Mouse (Mus musculus) megakaryocyte-erythroid progenitor cell, adult 5-6 weeks (primary cell): Measurements from ENCODE around the gene Gatd1. TPM values are rescaled to one million over a fixed set of nuclear protein-coding genes. Genes with fewer than 3 reads are reported as not detected.
"Not testable (repeated sequence)": the region's sequence is repeated elsewhere in the genome, so short reads cannot be mapped to it uniquely, and the experiment has no call there.

Experiments
- ATAC-seq: replicated peaks from 2 replicates; pipeline ENCODE4 v1.8.0; 2016; ENCODE audit warnings: mild to moderate bottlenecking, inconsistent platforms; ENCODE audit not compliant: severe bottlenecking, poor library complexity, low FRiP score, low TSS enrichment
- total RNA-seq, 2 experiments: library from RNA; stranded (forward) in 1 of 2; stranded (reverse) in 1 of 2; fragments of 200-1000, 215-1000 nt in 1 of 2; fragments of >200 nt in 1 of 2; fragmentation: Nextera tagmentation in 1 of 2; gene quantifications; 2 replicates each; pipeline ENCODE4 v1.2.3; 2014 to 2017

Gatd1 gene
- total RNA-seq (2014; fragmentation: Nextera tagmentation) (26.8 and 33.7 TPM in 2 replicates), total RNA-seq (2017) (10.9 and 13.9 TPM in 2 replicates)

DNA sequence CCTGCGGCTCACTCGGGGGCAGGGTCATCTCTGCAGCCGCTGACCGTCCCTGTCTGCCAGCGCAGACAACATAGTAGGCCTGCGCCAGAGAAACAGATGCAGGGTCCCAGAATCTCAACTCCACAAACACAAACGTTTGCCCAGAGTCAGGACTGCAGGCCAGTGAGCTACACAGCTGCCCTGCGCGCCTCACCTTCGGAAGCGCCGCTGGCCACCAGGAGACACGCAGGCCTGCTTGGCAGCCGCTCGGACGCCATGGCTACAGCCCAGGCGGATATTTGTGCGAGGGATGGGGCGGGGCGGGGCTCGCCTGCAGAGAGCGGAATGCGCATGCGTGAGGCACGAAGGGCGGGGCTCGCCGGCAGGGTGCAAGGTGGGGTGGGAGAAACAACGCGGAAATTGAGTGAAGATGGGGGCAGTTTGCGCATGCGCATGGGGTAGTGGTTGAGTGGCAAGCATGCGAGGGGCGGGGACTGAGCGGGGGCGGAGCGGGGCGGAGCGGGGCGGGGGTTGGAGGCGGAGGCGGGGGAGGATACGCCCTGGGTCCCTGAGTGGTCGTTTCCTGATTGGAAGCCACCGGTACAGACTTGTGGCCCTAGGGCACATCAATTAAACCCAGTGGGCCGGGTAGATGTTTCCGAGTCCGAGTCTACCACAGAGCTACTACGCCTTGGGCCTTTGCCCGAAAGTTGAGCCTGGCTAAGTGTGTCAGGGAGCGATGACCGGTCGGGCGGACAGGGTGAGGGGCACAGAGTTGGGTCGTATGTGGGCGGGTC, at the start of gene Gatd1:
Gene Gatd1, minus strand, starts transcription at position 328 of the 776 bp plus-strand sequence.
- peak; percentile 83 for ATAC-seq

DNA sequence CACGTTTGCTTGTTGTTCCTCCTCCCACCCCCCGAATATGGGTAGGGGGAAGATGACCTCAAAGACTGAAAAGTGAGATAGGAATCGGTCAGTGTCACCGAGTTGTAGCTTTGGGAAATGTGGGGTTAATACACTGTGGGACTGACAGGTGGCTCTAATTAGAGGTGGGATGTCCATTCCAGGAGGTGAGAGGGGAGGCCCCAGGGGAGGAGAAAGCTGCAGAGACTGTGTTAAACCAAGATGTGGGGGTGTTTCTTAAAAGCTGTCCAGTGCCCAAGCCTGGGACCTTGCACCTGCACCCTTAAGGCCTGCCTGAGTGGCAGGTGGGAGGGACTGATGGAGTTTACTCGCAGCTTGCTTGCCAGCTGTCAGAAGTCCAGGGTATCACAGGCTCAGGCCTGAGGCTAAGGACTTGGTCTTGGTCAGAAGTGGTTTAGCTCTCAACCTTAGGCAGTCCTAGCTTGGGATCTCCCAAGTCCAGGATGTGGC, 48.4 kb upstream of the Gatd1 start:
- ATAC-seq: no peak

DNA sequence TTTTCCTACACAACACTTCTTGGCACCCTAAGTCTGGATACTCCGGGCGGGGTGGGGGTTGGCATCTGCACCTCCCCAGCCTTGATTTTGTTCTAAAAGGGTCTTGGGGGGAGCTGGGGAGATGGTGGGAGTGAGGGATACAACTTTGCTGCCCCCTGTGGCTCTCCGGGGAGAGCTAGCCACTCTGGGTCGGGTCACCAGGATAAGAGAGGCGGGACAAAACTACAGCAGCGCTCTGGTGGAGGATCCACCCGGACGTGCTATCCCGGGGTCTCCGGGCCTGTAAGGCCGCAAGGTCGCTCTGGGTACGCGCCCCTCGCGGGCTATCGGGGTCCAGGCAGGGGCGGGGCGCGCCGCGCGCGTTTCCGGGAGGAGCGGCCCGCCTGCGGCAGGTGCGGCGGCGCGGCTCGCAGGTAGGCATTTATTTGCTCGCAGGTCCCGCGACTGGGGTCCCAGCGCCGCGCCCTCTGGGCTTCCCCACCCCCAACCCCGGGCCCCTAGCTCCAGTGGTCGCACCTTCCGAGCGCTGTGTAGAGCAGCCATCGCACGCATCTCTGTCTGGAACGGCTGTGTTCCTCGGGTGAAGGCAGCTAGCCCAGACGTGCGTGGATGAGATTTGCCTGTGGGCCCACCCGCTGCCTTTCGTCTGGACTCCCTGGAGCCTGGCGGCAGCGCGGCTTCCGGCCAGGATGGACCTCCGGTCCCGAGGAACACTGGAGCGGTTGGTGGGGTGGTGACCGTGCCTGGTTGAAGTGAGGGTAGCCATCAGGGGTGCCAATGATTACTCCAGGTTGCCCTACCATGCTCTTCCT, 47.8 kb upstream of the Gatd1 start:
- ATAC-seq: no peak

DNA sequence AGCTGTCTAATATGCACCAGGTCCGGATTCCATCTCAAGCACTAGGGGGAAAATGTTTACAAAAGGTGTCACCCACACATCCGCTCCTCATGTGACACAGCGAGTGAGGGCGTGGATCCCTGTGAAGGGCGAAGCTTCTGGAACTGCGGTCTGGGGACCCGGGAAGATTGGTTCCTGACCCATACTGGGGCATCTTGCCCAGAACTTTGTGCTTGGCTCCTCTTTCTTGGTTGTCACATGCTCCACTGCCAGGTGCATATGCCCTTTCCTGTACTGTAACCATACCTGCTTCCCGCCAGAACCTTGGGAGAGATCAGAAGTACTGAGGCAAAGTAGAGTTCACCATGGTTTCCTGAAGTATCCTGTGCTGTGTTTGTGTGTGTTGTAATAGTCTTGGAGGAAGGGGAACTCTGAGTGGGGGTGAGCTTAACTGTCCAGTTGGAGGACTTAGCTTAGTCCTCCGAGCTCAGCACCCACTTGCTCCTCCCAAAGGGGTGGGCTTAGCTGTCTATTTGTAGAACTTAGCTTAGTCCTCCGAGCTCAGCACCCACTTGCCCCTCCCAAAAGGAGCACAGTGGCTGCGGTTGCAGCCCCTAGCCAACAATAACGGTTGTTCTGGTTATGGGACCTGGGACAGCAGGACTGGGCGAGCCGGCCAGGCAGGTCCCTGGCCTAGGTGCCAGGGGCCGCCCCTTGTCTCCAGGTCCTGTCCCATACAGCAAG, 46.6 kb upstream of the Gatd1 start, which contains the start of gene Cracr2b:
Gene Cracr2b, plus strand, starts transcription at position 704 of the 723 bp plus-strand sequence.
- ATAC-seq: no peak

DNA sequence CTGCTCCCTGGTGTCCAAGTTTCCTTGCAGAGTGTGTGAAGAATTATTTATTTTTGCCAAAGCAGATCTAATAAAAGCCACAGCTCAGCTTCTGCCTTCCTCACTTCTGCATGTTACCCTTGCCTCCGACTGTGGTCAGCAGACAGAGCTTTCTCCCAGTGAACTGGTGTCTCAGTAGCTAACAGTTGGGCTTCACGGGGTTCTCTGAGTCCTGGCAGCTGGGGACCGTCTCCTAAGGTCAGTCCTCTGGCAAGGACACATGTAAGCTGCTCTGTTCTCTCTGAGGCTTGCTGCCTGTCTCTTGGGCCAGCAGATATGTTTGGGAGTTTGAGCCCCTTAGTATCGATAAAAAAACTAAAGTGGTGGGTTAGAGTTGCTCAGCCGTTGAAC, 46.1 kb upstream of the Gatd1 start:
- no peak for ATAC-seq

DNA sequence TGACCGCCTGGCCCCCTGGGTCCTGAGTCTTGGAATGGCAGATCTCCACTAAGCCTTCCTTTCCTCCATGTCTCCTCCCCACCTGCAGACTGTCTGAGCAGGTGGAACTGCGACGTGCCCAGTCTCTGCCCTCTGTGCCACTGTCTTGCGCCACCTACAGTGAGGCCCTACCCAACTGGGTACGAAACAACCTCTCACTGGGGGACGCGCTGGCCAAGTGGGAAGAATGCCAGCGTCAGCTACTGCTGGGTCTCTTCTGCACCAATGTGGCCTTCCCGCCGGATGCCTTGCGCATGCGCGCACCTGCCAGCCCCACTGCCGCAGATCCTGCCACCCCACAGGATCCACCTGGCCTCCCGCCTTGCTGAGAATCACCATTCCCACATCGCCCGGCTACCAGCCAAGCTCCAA, 45.4 kb upstream of the Gatd1 start:
- ATAC-seq: no peak

DNA sequence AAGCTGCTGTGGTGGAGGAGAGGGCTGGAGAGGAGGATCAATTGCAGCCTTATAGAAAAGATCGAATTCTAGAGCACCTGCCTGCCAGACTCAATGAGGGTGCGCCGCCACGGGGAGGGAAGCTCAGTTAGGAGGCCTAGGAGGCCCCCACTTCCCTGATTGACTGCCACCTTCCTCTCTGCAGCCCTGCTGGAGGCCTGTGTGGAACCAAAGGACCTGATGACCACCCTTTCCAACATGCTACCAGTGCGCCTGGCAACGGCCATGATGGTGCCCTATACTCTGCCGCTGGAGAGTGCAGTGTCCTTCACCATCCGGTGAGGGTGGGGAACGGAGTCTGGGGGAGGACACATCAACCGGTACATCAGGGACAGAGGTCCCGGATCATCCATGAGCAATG, 44.7 kb upstream of the Gatd1 start:
- ATAC-seq: no peak

DNA sequence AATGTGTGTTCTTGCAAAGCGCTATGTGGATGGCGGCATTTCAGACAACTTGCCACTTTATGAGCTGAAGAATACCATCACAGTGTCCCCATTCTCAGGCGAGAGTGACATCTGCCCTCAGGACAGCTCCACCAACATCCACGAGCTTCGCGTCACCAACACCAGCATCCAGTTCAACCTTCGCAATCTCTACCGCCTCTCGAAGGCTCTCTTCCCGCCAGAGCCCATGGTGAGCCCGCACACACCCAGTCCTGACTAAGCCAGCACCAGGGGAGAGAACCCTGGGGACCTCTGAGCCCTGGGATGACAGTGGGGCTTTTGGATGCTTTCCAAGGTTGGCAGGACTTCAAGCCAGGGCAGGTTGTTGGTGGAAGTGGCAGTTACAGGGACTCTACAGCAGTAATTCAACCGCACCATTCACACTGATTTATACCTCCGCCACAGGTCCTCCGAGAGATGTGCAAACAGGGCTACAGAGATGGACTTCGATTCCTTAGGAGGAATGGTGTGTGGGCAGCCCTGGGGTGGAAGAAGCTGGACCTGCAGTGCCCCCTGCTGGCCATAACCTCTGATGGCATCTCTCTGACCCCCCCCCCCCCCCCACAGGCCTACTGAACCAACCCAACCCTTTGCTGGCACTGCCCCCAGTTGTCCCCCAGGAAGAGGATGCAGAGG, 44.2 kb upstream of the Gatd1 start:
- ATAC-seq: no peak

DNA sequence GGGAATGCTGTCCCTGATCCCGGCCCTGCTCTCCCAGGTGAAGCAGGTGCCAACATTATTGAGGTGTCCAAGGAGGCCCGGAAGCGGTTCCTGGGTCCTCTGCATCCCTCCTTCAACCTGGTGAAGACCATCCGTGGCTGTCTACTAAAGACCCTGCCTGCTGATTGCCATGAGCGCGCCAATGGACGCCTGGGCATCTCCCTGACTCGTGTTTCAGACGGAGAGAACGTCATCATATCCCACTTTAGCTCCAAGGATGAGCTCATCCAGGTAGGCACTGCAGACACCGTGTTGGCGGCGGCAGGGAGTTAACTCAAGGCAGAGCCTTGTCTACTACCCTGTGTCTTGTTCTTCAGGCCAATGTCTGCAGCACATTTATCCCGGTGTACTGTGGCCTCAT, 43.3 kb upstream of the Gatd1 start:
- ATAC-seq: no peak

DNA sequence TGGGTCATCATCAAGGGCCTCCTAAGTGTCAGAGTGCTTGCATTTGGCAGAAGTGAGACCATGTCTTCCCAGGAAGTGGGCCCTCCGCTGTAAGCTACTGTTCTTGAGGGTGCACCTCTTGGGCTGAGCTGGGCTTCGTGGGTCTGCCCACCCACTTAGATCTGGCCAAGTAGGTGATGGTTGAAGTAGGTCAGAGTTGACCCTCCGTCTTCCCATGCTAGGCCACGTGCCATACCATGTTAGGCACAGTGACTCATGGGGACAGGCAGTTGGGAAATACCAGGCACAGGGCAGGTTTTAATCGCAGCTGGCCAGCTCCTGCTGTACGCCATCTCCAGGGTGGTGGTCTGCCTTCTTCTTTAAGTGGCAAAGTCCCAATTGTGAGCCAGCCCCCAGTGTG, 42.8 kb upstream of the Gatd1 start:
- ATAC-seq: no peak

DNA sequence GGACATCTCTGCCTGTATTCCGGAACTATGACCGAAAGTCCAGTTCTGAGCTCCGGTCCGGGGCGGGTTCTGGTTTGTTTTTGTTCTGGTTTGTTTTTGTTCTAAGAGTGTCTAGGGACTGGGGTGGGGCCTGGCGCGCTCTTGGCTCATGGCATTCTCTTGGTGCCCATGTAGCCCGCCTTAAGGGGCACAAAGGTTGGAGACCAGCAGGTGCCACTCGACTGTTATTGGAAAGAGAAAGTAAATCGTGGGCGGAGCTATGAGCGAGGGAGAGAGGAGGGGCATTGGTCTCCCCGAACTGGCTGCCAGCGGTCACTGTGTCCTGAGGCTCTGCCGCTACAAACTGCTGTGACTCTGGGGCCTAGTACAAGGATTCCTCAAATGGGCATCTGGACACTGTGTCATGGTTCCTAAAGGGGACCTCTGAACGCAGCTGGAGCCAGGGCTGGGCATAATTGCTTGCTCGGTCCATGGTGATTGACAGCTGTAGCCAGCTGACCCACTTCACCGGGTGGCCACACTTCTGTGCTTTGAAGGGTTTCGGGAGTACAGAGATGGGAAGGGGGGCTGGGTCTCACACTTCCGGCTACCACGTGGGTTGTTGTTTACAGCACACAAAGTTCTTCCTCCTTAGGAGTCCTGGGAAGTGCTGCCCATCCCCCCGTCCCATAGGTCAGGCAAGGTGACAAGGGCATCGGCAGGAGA, 41.8 kb upstream of the Gatd1 start:
- ATAC-seq: peak; percentile 33; the same call in 1 of the 2 replicates

DNA sequence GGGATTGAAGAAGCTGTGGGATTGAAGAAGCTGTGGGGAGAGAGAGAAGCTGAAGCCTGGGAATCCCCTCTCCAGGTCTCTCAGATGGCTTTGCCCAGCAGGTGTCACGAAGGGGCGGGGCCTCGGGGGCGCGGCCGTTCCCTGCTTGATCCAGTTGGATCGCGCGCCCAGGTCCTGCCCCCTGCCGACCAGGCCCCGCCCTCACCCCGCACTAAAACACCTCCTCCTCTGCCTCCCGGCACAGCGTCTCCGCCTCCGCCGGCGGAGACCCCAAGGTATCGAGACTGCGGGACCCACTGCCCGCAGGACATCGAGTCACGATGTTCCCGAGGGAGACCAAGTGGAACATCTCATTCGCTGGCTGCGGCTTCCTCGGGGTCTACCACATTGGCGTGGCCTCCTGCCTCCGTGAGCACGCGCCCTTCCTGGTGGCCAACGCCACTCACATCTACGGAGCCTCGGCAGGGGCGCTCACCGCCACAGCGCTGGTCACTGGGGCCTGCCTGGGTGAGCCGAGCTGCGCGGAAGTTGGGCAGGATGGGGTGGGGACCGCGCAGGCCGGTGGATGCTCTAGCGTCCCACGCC, 41.1 kb upstream of the Gatd1 start, which contains the start of gene Pnpla2:
Gene Pnpla2, plus strand, starts transcription at position 232 of the 585 bp plus-strand sequence.
- peak; percentile 78 for ATAC-seq

DNA sequence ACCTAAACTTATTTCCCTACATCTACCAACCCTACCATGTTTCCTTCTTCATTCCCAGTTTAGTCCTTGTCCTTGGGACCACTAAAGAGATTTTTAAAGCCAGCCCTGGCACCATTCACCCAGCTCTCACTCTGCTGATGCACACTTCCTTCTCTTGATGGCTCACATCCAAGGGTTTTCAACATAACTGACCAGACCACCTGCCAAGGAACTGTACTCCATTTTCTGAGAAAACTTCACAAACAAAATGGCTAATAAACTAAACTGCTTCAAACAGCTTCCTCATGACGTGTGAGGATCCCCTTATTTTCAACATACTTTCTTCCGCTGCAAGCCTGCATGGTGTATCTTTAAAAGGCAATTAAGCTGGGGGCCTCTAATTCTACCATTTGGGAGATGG, 39.7 kb upstream of the Gatd1 start:
- no peak for ATAC-seq

DNA sequence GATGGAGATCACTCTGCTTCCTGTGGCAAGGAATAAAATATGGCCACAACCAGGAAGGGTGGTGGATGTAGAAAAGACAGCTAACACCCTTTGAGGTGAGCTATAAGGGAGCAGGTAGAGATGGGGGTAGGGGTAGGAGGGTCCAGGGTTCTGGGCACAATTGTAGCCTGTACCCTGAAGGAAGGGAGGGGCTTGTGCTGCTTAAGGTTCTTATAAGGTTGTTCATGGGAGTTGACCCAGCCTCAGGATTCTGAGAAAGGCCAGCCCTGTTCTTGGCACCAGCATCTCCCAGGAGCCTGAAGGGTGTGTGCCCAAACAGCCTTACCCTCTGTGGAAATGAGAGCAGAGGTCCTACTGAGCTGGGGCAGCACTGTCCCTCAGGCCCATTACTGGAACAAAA, 38.0 kb upstream of the Gatd1 start:
- no peak for ATAC-seq

DNA sequence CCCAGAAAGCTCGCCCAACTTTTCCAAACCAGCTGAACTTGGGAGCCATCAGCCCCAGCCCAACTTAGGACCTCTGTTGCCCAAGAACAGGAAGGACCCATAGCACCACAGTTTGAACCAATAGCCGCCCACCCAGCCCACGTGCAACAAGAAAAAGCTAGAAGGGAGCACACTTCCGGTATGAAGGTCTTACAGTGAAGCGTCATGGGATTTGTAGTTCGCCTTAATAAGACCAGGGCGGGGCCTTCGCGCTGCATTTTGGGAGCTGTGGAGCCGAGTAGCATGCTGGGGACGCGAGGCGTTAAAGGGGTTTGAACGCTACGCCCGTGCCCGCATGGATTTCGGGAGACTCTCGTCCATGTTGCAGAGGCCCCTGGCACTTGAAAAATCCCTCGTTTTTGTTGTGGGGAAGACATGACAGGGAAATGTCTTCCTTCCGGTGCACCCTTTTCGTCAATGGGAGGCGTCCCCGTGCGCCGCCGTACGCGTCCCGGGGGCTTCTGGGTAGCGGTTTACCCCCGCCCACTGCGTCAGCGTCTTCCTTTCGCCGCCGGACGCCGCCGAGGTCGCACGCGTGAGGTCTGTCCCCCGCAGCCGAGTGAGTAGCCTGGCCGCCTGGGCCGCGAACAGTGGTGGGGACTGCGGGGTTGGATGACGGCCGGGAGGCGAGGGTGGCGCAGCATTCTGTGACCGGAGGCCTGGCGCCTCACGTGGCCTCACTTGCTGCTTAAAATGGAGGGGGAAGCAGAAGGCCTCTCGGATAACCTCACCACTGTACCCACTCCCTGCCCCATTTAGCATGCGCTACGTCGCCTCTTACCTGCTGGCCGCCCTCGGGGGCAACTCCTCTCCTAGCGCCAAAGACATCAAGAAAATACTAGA, 33.4 kb upstream of the Gatd1 start, which contains the start of gene Rplp2:
Gene Rplp2, plus strand, starts transcription at position 261 of the 882 bp plus-strand sequence.
- peak; percentile 74 for ATAC-seq

DNA sequence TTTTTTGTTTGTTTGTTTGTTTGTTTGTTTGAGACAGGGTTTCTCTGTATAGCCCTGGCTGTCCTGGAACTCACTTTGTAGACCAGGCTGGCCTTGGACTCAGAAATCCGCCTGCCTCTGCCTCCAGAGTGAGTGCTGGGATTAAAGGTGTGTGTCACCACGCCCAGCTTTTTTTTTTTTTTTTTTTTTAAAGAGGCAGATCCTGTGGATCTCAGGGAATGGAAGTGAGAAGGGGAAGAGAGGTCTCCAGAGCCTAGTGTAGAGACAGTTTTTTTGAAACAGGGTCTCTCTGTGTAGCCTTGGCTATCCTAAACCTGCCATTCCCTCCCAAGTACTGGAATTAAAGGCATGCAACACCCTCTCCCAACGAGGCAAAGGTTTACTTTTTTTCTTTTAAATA, 32.4 kb upstream of the Gatd1 start:
- ATAC-seq: not testable (repeated sequence)

DNA sequence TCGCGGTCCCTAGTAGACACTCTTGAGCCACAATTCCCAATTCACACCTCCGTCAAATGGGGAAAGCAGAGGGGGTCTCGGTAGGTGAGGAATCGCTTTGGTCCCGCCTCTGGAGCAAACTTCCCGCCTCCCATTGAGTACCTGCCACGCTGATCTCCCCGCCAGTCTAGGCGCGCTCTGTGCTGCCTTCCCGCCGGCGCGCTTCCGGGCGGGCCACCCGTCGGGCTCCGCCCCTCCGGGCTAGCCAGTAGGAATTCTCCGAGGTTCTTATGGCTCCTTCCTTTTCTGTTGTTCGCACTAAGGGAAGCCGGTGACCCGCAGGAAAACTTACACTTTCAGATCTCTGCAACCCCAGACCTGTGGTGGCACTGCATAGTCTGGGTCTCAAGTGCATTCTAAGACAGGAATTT, 29.9 kb upstream of the Gatd1 start, which contains the start of gene Pidd1:
Gene Pidd1, minus strand, starts transcription at position 198 of the 410 bp plus-strand sequence.
- peak; percentile 60 for ATAC-seq
